Mouse (Mus musculus): ENCODE measurements around the gene Tbl1x. TPM values are rescaled to one million over a fixed set of nuclear protein-coding genes. Genes with fewer than 3 reads are reported as not detected.
A peak's percentile ranks its signal among the peaks of the same experiment; 100 is the strongest.

Gene Tbl1x
- total RNA-seq, 2 experiments from 2014 or later = 50.2 to 51.0 TPM

GRCm38 (mm10) chrX:77667441-77667840 lies 156.6 kb downstream of the Tbl1x start:
- no peak for DNase-seq (ENCODE audit: low spot score in 2 of 2)
- intact Hi-C loops (cut with DNase I) = no loop called here

GRCm38 (mm10) chrX:77669779-77670550 lies 159.2 kb downstream of the Tbl1x start:
- peak; percentile 7 to 11 for DNase-seq (ENCODE audit: low spot score in 2 of 2)

More at GRCm38 (mm10) chrX:77669779-77670550, 159.2 kb downstream of the Tbl1x start:
- intact Hi-C loops (cut with DNase I) = no loop called here
